Mouse (Mus musculus): ENCODE results near the gene Tiam2. TPM values are rescaled to one million over a fixed set of nuclear protein-coding genes. Genes with fewer than 3 reads are reported as not detected.
A peak's percentile ranks its signal among the peaks of the same experiment; 100 is the strongest.
"Not testable (repeated sequence)": the region's sequence is repeated elsewhere in the genome, so short reads cannot be mapped to it uniquely, and the experiment has no call there.

Gene Tiam2
- polyA plus RNA-seq, 1 experiment from 2014 or later, result 12.0 TPM

DNA sequence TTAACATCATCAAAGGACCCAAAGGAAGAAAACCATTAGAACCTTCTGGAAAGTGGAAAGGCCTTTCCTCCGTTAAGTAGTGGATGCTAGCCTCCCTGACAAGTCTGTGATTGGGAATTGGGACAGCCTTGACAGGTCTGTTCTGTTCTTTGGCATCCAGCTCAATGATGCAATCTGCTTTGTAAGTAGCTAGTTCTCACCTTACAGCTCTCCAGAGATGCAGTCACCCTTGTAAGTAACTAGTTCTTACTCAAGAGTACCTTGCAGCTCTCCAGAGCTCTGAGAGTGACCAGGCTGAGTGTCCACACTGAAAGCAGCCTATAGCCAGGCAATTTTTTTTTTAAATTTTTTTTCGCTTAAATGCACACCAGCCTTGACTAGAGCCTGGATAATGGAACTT lies 21.4 kb downstream of the Tiam2 start:
- Histone ChIP-seq H3K27me3 (no peaks in the 10 kb centered on the region), H3K36me3 (no peaks in the 10 kb centered on the region), H3K4me1 (peaks cover 11% of the 10 kb centered on the region; the same call in 1 of the 2 replicates), H3K9me3 (replicated peaks) (no peaks in the 10 kb centered on the region; the same call in 1 of the 2 replicates), H3K4me2 (replicated peaks) (no peak overlapping the region), H3K27ac (no peak overlapping the region), H3K9ac (no peak overlapping the region), H3K4me3 (no peak overlapping the region)
- no peak for ATAC-seq (ENCODE audit: low FRiP score)
- WGBS, result 83% methylated on average over 2 of the region's 2 CpGs

DNA sequence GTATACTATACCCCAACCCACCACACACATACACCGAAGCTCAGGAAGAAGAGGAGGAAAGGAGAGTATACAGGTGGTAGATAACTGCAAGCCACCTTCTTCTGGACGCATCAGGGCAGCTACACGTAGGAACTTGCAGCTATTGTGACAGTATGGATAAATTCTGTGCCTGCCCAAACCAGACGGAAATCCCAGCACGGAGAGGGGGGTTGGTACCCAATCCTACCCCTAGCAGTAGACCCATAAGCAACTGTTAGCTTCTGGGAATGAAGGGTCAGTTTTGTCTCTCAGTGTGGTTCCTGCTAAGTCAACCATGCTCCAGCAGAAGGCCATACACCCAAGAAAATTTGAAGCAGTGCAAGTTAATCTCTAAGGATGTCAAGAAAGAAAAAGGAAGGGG lies 23.0 kb downstream of the Tiam2 start:
- Histone ChIP-seq H3K27ac (no peak overlapping the region), H3K4me2 (replicated peaks) (no peak overlapping the region), H3K36me3 (no peaks in the 10 kb centered on the region), H3K9ac (no peak overlapping the region), H3K4me3 (no peak overlapping the region), H3K9me3 (replicated peaks) (no peaks in the 10 kb centered on the region; the same call in 1 of the 2 replicates), H3K4me1 (peaks cover 11% of the 10 kb centered on the region; the same call in 1 of the 2 replicates), H3K27me3 (no peaks in the 10 kb centered on the region)
- ATAC-seq (ENCODE audit: low FRiP score), result no peak
- WGBS, result 88% methylated on average over 5 of the region's 5 CpGs

DNA sequence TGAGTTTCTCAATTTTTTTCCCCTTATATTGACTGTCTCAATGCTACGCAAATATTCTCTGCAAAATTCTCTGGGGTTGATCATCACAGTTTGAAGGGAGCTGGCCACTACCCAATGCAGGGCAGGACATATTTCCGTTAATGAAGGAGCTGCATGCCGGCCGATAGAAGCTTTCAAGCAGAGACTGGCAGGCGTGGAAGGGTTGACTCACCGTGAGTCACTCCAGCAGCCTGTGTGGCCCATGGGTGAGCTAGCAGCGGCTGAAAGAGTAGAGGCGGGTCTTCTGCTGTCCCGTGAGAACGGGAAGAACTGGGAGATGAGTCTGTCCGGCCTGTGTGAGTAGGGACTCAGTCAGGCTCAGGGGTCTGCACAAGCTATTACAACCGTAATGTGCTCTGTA lies 23.6 kb downstream of the Tiam2 start:
- no peak overlapping the region for H3K9ac ChIP-seq
- H3K27ac ChIP-seq, result no peak overlapping the region
- H3K27me3 ChIP-seq, result no peaks in the 10 kb centered on the region
- no peak overlapping the region for H3K4me3 ChIP-seq
- no peaks in the 10 kb centered on the region for H3K36me3 ChIP-seq
- peaks cover 9% of the 10 kb centered on the region; the same call in 1 of the 2 replicates for H3K4me1 ChIP-seq
- no peak overlapping the region for H3K4me2 ChIP-seq (replicated peaks)
- 77% methylated on average over 12 of the region's 12 CpGs for WGBS
- H3K9me3 ChIP-seq (replicated peaks), result no peaks in the 10 kb centered on the region; the same call in 1 of the 2 replicates
- no peak for ATAC-seq (ENCODE audit: low FRiP score)

DNA sequence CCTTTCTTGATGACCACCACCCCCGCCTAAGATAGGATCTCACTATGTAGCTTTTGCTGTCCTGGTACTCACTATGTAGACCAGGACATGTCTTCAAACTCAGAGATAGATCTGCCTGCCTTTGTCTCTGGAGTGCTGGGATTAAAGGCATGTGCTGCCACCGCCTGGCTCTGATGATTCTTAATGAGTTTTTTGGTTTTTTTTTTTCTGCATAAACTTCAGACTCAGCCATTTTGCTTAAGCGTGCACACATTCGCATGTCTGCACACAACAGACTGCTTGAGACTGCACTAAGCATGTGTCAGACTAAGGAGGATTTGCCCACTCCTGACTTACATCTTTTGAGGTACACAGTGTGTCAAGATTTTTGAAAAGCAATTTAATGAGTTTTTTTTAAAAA lies 24.0 kb downstream of the Tiam2 start:
- 83% methylated on average over 4 of the region's 4 CpGs for whole genome bisulfite sequencing
- H3K4me2 ChIP-seq (replicated peaks), result no peak overlapping the region
- H3K36me3 ChIP-seq, result no peaks in the 10 kb centered on the region
- no peak overlapping the region for H3K27ac ChIP-seq
- peaks cover 9% of the 10 kb centered on the region; the same call in 1 of the 2 replicates for H3K4me1 ChIP-seq
- H3K27me3 ChIP-seq, result no peaks in the 10 kb centered on the region
- no peak overlapping the region for H3K4me3 ChIP-seq
- no peaks in the 10 kb centered on the region; the same call in 1 of the 2 replicates for H3K9me3 ChIP-seq (replicated peaks)
- ATAC-seq (ENCODE audit: low FRiP score), result no peak
- H3K9ac ChIP-seq, result no peak overlapping the region

DNA sequence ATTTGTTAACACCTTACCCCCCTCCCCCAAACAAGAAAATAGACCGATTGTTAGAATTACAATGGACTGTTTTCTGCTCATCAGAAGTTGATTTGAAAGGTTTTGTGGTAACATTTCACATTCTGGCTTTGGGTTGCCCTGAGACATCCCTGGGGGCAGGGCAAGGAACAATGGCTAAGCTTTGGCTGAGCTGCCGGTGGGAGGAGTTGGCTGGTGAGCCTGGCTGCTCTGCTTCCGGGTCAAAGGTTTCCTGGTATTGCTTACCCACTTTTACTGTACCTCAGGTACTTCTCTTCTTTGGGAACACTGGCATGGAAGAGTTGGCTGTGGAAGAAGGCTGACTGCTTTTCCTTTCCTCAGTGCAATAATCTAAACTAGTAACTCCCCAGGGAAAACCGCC lies 25.3 kb downstream of the Tiam2 start:
- 75% methylated on average over 4 of the region's 4 CpGs for WGBS

DNA sequence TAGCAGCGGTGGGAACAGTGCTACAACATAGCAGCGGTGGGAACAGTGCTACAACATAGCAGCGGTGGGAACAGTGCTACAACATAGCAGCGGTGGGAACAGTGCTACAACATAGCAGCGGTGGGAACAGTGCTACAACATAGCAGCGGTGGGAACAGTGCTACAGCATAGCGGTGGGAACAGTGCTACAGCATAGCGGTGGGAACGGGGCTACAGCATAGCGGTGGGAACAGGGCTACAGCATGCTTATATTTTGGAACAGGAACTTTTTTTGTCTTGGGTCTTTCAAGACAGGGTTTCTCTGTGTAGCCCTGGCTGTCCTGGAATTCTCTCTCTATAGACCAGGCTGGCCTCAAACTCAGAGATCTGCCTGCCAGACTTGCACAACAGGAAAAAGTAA lies 26.8 kb downstream of the Tiam2 start:
- not testable (repeated sequence) for ATAC-seq (ENCODE audit: low FRiP score); H3K4me2 ChIP-seq (replicated peaks)
- 97% methylated on average over 9 of the region's 10 CpGs for WGBS

More for the DNA sequence above, 25.3 kb downstream of the Tiam2 start:
- no peak for ATAC-seq (ENCODE audit: low FRiP score)
- Histone ChIP-seq H3K4me1 (peaks cover 10% of the 10 kb centered on the region; the same call in 1 of the 2 replicates), H3K4me3 (no peak overlapping the region), H3K9ac (no peak overlapping the region), H3K36me3 (no peaks in the 10 kb centered on the region), H3K4me2 (replicated peaks) (no peak overlapping the region), H3K27ac (no peak overlapping the region), H3K9me3 (replicated peaks) (no peaks in the 10 kb centered on the region; the same call in 1 of the 2 replicates), H3K27me3 (no peaks in the 10 kb centered on the region)

DNA sequence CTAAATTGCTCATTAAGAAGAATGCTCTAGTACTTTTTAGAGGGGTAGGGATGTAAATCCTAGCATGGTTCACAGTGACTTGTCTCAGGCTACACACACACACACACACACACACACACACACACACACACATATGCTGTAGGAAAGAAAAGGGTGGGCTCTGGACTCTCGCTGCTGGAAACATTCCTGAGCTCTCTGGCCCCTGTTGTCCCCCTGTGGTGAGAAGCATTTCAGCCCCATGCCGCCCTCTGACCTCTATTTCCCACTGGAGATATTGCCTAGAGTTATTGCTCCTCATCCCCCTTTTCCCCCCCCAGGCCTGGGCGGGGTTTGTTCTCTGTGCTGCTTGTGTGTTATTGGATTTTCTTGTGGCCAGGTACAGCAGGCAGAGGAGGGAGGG lies 28.5 kb downstream of the Tiam2 start:
- H3K27ac ChIP-seq, result no peak overlapping the region
- no peak for ATAC-seq (ENCODE audit: low FRiP score)
- 61% methylated on average over 3 of the region's 3 CpGs for WGBS
- no peak overlapping the region for H3K4me2 ChIP-seq (replicated peaks)
- peaks cover 16% of the 10 kb centered on the region for H3K4me1 ChIP-seq
- H3K27me3 ChIP-seq, result no peaks in the 10 kb centered on the region
- H3K9ac ChIP-seq, result no peak overlapping the region
- no peaks in the 10 kb centered on the region; the same call in 1 of the 2 replicates for H3K9me3 ChIP-seq (replicated peaks)
- no peak overlapping the region for H3K4me3 ChIP-seq
- no peaks in the 10 kb centered on the region for H3K36me3 ChIP-seq

More for the DNA sequence above, 26.8 kb downstream of the Tiam2 start:
- not testable (repeated sequence) for H3K9me3 ChIP-seq (replicated peaks); H3K27me3 ChIP-seq; H3K4me3 ChIP-seq; H3K36me3 ChIP-seq; H3K27ac ChIP-seq; H3K9ac ChIP-seq
- H3K4me1 ChIP-seq, result peaks cover 16% of the 10 kb centered on the region

DNA sequence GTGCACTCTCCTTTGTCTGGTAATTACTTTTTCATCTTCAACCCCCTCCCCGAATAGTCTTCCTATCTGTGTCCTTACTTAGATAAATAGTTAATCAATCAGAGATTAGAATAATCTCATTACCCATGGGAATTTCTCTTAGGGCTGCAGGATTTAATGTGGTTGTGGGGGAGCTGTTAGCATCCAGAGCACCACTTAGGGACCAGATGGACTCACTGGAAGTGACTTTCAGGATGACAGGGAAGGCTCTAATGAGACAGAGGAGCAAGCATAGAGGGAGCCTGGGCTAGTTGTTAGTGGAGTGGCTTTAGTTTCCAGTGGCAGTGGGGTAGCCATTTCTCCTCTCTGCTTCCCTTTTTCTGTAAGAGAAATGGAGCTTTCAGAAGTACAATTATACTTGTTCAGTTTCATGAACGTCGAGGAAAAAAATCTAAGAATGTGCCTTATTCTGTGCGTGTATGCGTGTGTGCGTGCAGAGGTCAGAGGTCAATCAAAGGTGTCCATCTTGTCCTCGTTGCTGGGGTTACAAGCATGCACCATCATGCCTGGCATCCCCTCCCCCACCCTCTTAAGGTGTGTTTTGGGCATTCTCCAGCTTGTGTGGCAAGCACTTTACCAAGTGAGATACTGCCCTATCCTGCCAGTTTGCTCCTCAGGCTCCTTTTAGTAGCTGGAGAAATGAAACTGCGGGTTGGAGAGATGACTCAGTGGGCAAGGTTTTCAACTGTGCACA lies 30.4 kb downstream of the Tiam2 start:
- no peak overlapping the region for H3K27ac ChIP-seq
- no peaks in the 10 kb centered on the region for H3K36me3 ChIP-seq
- H3K4me1 ChIP-seq, result peaks cover 17% of the 10 kb centered on the region
- H3K27me3 ChIP-seq, result no peaks in the 10 kb centered on the region
- no peak overlapping the region for H3K4me2 ChIP-seq (replicated peaks)
- H3K9me3 ChIP-seq (replicated peaks), result no peaks in the 10 kb centered on the region; the same call in 1 of the 2 replicates
- 84% methylated on average over 8 of the region's 8 CpGs for WGBS
- ATAC-seq (ENCODE audit: low FRiP score), result peak; percentile 73; the same call in 1 of the 2 replicates
- H3K9ac ChIP-seq, result no peak overlapping the region
- no peak overlapping the region for H3K4me3 ChIP-seq

DNA sequence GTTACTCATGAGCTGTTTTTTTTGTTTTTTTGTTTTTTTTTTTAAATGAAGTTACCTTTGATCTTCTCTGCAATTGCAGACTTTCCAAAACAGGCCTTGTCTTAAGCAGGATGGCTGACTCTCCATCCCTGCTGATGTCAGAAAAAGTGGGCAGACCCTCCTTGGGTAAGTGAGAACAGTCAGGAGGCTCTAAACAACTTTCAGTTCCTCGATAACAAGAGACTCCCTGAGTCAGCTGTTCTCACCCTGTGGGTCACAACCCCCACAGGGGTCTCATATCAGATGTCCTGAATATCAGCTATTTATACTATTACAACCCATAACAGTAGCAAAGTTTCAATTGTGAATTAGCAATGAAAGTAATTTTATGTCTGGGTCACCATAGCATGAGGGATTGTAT lies 33.9 kb downstream of the Tiam2 start:
- no peak for ATAC-seq (ENCODE audit: low FRiP score)
- Histone ChIP-seq H3K9me3 (replicated peaks) (no peaks in the 10 kb centered on the region), H3K4me3 (no peak overlapping the region), H3K36me3 (no peaks in the 10 kb centered on the region), H3K27ac (no peak overlapping the region), H3K4me1 (peaks cover 11% of the 10 kb centered on the region), H3K9ac (no peak overlapping the region), H3K4me2 (replicated peaks) (no peak overlapping the region), H3K27me3 (no peaks in the 10 kb centered on the region)
- WGBS, result 18% methylated on average over 1 of the region's 1 CpGs

DNA sequence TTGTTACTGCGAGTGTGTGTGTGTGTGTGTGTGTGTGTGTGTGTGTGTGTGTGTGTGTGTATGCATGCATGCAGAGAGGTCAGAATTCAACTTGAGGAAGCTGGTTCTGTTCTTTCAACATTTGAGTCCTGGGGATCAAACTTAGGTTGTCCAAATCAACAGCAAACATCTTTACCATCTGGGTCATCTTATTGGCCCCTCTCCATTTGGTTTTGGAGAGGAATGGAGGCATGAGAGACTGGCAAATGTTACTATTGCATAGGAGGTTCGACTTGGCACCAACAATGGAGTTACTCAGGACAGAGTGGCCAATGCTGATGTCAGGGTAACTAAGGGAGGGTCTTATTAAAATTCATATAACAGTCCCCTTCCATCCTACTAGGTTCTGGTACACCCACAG lies 35.4 kb downstream of the Tiam2 start:
- Histone ChIP-seq H3K4me1 (peaks cover 8% of the 10 kb centered on the region), H3K27ac (no peak overlapping the region), H3K36me3 (no peaks in the 10 kb centered on the region), H3K27me3 (no peaks in the 10 kb centered on the region), H3K9ac (no peak overlapping the region), H3K9me3 (replicated peaks) (no peaks in the 10 kb centered on the region), H3K4me2 (replicated peaks) (no peak overlapping the region), H3K4me3 (no peak overlapping the region)
- ATAC-seq (ENCODE audit: low FRiP score), result no peak
- 79% methylated on average over 2 of the region's 2 CpGs for WGBS

DNA sequence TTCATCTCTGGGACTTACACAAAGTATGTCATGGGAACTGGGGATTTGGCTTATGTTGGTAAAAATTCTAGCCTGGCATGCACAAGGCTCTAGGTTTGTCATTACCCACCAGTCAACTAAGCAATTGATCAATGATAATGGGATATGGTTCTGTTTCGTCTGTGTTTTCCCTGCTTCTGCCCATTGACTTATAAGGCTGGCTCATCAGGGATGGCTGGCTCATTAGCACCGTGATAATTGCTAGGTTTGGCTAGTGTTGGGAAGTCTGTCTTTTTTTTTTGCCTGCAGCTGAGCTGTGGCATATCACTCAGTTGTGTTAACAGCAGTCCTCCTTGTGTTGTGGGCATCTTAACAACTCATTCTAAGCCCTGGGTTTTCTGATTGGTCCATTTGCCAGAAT lies 36.8 kb downstream of the Tiam2 start:
- 75% methylated on average over 2 of the region's 2 CpGs for WGBS
- no peak overlapping the region for H3K4me3 ChIP-seq

DNA sequence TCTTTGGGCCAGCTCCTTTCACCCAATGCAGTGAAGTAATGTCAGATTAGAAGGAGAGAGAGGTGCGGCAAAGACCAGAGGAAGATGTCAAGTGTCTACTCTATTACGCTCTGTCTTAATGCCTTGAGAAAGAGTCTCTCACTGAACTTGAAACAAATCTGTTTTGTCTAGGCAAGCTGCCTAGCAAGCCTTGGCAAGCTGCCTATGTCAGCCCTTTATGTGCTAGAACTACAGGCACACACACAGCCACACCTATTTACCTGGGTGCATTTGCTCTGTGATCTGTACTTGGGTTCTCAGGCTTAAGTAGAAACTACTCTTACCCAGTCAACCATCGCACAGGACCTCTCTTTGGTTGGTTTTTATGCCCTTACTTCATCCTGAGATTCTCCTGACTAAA lies 40.4 kb downstream of the Tiam2 start:
- Histone ChIP-seq H3K9ac (no peak overlapping the region), H3K9me3 (replicated peaks) (no peaks in the 10 kb centered on the region), H3K27ac (no peak overlapping the region), H3K4me2 (replicated peaks) (no peak overlapping the region), H3K27me3 (no peaks in the 10 kb centered on the region), H3K36me3 (no peaks in the 10 kb centered on the region), H3K4me1 (no peaks in the 10 kb centered on the region), H3K4me3 (no peak overlapping the region)
- WGBS, result 91% methylated on average over 3 of the region's 3 CpGs
- no peak for ATAC-seq (ENCODE audit: low FRiP score)

More for the DNA sequence above, 36.8 kb downstream of the Tiam2 start:
- H3K9ac ChIP-seq, result no peak overlapping the region
- H3K4me2 ChIP-seq (replicated peaks), result no peak overlapping the region
- no peaks in the 10 kb centered on the region for H3K27me3 ChIP-seq
- no peak for ATAC-seq (ENCODE audit: low FRiP score)
- H3K4me1 ChIP-seq, result peaks cover 3% of the 10 kb centered on the region; the same call in 1 of the 2 replicates
- H3K36me3 ChIP-seq, result no peaks in the 10 kb centered on the region
- no peaks in the 10 kb centered on the region for H3K9me3 ChIP-seq (replicated peaks)
- H3K27ac ChIP-seq, result no peak overlapping the region; the same call in 1 of the 2 replicates

DNA sequence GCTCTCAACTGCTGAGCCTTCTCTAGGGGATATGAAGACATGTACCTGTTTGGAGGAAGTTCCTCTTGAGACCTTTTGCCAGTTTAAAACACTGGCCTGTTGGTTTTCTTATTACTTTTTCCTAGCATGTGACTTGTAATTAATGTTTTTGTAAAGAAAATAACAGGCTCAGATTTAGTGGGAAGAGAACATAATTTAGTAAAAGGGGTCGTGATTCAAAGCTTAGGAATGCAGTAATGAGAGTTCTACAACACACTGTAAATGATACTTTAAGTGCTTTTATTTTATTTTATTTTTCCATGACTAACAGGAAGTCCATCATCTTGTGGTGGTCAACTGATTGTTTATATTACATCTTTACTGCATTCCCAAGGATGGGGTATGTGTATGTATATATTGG lies 42.0 kb downstream of the Tiam2 start:
- WGBS, result 69% methylated on average over 1 of the region's 1 CpGs
- no peak overlapping the region for H3K4me3 ChIP-seq
- no peaks in the 10 kb centered on the region for H3K9me3 ChIP-seq (replicated peaks)
- no peak overlapping the region for H3K27ac ChIP-seq
- H3K36me3 ChIP-seq, result no peaks in the 10 kb centered on the region
- no peak overlapping the region for H3K4me2 ChIP-seq (replicated peaks)
- no peak for ATAC-seq (ENCODE audit: low FRiP score)
- H3K27me3 ChIP-seq, result no peaks in the 10 kb centered on the region
- no peak overlapping the region for H3K9ac ChIP-seq
- H3K4me1 ChIP-seq, result no peaks in the 10 kb centered on the region
